Mouse (Mus musculus): ENCODE measurements around the gene Cnih2.

GRCm38 (mm10) chr19:5057876-5058775 lies 40.2 kb downstream of the Cnih2 start:
- TF ChIP-seq CTCF (IDR thresholded peaks at IDR 0.05; ENCODE audit: borderline replicate concordance, insufficient read depth, low read depth, low read length) (no peak), POLR2A (IDR thresholded peaks at IDR 0.05; ENCODE audit: borderline replicate concordance, insufficient read depth, low read length) (no peak)

All from cerebellum, adult 2 months (tissue).